Mouse (Mus musculus) forebrain, embryonic 15.5 days (tissue): ENCODE data around the gene Bsn. TPM values are rescaled to one million over a fixed set of nuclear protein-coding genes. Genes with fewer than 3 reads are reported as not detected.
A peak's percentile ranks its signal among the peaks of the same experiment; 100 is the strongest.

ENCODE experiments used
- ATAC-seq: fragments of 200-750 bp; cut with Nextera tagmentation; replicated peaks from 2 replicates; pipeline ENCODE4 v1.8.0; 2017; ENCODE audit warnings: mild to moderate bottlenecking, moderate TSS enrichment, moderate library complexity
- H3K27ac ChIP-seq: fragments of 300-500 bp; sonication (generic); replicated peaks from 2 replicates; pipeline ENCODE4 v1.5.1; 2015; ENCODE audit warnings: mild to moderate bottlenecking, inconsistent platforms
- H3K27me3 ChIP-seq: fragments of 300-500 bp; sonication (generic); 2 replicates; pipeline ENCODE4 v1.6.1; 2015; ENCODE audit warnings: inconsistent platforms
- H3K36me3 ChIP-seq: fragments of 300-500 bp; sonication (generic); 2 replicates; pipeline ENCODE4 v1.6.1; 2015; ENCODE audit warnings: mild to moderate bottlenecking, inconsistent platforms
- H3K4me1 ChIP-seq: fragments of 300-500 bp; sonication (generic); 2 replicates; pipeline ENCODE4 v1.6.1; 2015; ENCODE audit warnings: inconsistent platforms
- H3K4me2 ChIP-seq: fragments of 300-500 bp; sonication (generic); replicated peaks from 2 replicates; pipeline ENCODE4 v1.6.1; 2015; ENCODE audit warnings: mild to moderate bottlenecking, inconsistent platforms
- H3K4me3 ChIP-seq: fragments of 300-500 bp; sonication (generic); 2 replicates; pipeline ENCODE4 v1.5.1; 2015; ENCODE audit warnings: mild to moderate bottlenecking, inconsistent platforms
- H3K9ac ChIP-seq: fragments of 300-500 bp; sonication (generic); replicated peaks from 2 replicates; pipeline ENCODE4 v1.6.1; 2015; ENCODE audit warnings: mild to moderate bottlenecking, inconsistent platforms
- H3K9me3 ChIP-seq: fragments of 300-500 bp; sonication (generic); 2 replicates; pipeline ENCODE4 v1.6.1; 2016; ENCODE audit warnings: inconsistent platforms
- WGBS: fragments of 180-500 bp; shearing (Covaris S2); methylation state at CpG from one replicate; pipeline ENCODE4 v1.1.7; 2015; ENCODE audit warnings: mixed read lengths; 5-methylcytosine and 5-hydroxymethylcytosine counted together
- polyA plus RNA-seq: library from polyadenylated mRNA; unstranded; fragments of >200 nt; fragmentation: Nextera tagmentation; extraction: Ambion mirVana; gene quantifications from 2 replicates; pipeline ENCODE4 v1.2.1, GENCODE M21; 2015

The Bsn gene
- polyA plus RNA-seq, 1 experiment from 2014 or later = 7.3 TPM

DNA sequence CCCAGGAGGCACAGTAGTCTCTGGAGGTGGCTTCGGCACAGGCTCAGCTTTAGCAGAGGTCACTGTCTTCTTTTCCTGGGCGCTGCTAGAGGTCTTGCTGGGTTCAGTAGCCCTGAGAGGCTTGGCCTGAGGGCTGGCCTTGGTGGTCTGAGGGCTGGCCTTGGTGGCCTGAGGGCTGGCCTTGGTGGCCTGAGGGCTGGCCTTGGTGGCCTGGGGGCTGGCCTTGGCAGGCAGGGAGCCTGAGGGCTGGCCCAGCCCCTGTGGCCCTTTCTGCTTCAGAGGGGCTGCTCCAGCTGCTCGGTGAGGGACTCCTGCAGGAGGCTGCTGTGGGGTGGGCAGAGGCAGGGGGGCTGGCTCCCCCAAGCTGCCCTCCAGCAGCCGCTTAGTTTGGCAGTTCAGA lies 73.0 kb downstream of the Bsn start:
- H3K9me3 ChIP-seq = no peaks in the 10 kb centered on the region
- H3K4me3 ChIP-seq = no peak overlapping the region
- no peak overlapping the region for H3K4me2 ChIP-seq
- H3K9ac ChIP-seq = no peak overlapping the region
- 65% methylated on average over 4 of the region's 4 CpGs for WGBS
- ATAC-seq = no peak
- H3K36me3 ChIP-seq = peaks cover 42% of the 10 kb centered on the region
- H3K27ac ChIP-seq = no peak overlapping the region
- H3K27me3 ChIP-seq = no peaks in the 10 kb centered on the region
- no peaks in the 10 kb centered on the region for H3K4me1 ChIP-seq

DNA sequence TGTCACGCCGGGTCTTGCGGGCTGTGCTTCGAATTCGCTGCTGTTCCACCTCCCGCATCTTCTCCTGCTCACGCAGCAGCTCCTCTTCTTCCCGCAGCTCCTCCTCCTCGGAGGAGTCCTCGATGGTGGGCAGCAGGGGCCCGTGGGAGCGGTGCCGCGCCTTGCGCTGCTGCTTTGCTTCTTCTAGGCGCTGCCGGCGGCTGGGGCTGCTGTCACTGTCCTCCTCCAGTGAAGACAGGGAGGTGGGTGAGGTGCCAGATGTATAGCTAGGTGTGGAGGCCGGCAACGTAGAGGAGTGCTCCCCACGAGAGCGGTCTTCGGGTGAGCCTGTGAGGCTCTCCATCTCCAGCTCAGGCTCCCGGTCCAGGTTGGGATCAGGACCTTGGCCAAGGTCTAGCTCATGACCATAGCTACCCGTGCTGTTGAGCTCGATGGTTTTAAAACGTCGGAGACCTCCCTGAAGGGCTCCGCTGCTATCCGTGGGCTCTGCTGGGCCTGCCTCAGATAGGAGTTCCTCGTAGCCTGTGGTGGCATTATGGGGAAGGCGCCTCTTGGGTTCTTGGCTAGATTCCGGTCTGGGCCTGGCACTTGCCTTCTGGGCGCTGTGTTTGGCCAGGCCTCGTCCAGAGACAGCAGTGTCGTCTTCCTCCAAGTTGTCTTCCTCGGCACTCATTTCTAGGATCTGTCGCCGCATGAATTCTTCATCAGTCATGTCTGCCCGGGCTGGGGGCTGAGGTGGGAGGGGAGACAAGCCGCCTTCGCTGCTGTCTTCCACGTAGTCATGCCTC lies 74.7 kb downstream of the Bsn start:
- 80% methylated on average over 43 of the region's 43 CpGs for WGBS
- Histone ChIP-seq H3K4me3 (no peak overlapping the region), H3K9me3 (no peaks in the 10 kb centered on the region), H3K36me3 (peaks cover 47% of the 10 kb centered on the region), H3K4me1 (peaks cover 7% of the 10 kb centered on the region; the same call in 1 of the 2 replicates), H3K9ac (no peak overlapping the region), H3K27ac (no peak overlapping the region), H3K27me3 (no peaks in the 10 kb centered on the region), H3K4me2 (no peak overlapping the region)
- ATAC-seq = no peak

DNA sequence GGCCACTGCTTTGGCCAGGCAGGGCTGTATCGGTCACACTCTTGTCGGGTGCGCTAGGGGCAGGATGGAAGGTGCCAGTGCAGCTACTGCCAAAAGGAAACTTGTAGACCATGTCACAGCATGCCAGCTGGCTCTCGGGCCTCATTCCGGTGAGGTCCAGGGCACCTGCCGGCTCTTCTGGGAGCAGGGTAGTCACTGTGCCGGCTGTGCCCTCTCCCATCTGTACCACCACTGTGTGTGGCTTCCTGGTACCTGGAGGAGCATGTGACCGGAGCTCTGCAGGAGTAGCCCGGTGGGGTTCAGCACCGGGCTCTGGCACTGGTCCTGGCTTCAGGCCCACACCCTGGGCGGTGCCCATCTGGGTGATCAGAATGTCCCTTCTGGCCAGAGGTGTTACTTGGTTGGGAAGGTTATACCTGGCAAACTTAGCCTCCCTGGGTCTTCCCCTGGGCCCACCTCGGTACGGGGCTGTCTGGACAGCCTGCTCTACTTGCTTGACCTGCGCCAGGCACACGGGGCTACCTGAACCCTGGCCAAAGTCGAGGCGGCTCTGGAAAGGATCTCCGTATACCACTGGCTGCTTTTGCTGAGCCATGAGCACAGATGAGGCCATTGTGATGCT lies 77.4 kb downstream of the Bsn start:
- Histone ChIP-seq H3K36me3 (peaks cover 57% of the 10 kb centered on the region), H3K27ac (no peak overlapping the region), H3K4me1 (peaks cover 7% of the 10 kb centered on the region; the same call in 1 of the 2 replicates), H3K4me3 (no peak overlapping the region), H3K9ac (no peak overlapping the region), H3K27me3 (no peaks in the 10 kb centered on the region), H3K9me3 (no peaks in the 10 kb centered on the region), H3K4me2 (no peak overlapping the region)
- ATAC-seq = no peak
- 91% methylated on average over 18 of the region's 18 CpGs for WGBS

DNA sequence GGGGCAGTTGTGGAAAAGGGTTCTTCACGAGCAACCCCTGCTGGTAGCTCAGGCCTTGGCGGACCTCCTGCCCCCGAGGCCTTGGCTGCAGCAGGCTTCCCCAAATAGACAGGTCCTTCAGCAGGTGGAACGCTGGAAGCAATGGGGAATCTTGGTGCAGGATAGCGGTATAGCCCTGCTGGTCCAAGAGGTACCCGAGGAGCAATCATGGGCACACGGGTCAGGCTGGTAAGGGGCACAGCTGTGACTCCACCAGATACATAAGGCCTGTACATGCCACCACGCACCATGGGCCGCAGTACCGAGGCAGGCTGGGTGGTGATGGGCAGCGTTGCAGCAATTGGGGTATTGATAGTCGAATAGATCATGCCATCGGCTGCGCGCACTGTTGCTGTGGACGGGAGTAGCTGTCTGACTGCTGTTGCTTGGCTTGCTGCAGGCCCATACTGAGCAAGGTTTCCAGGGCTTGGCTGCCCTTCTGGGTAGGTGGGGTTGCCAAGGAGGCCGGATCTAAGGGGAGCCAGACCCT lies 78.5 kb downstream of the Bsn start:
- 78% methylated on average over 17 of the region's 17 CpGs for WGBS
- Histone ChIP-seq H3K9me3 (no peaks in the 10 kb centered on the region), H3K27me3 (no peaks in the 10 kb centered on the region), H3K27ac (no peak overlapping the region), H3K9ac (no peak overlapping the region), H3K4me3 (no peak overlapping the region), H3K4me2 (no peak overlapping the region), H3K4me1 (peaks cover 7% of the 10 kb centered on the region; the same call in 1 of the 2 replicates), H3K36me3 (peaks cover 54% of the 10 kb centered on the region)
- ATAC-seq = no peak

DNA sequence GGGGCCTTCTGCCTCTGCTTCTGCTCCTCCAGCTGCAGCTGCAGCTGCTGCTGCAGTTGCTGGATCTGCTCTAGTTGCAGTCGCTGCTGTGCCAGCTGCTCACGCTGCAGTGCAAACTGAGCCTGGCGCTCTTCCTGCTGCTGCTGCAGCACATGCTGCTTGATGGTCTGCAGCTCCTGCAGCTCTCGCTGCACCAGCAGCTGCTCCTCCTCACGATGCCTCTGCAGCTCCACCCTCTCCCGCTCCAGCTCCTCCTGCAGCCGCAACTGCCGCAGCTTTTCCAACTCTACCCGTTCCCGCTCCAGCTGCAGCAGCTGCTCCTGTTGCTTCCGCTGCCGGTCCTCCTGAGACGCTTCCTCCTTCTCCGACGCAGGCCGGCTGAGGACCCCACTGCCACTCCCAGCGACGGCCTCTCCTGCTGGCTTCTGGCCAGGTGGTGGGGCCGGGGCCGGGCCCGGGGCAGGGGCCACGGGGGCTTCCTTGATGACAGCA lies 79.0 kb downstream of the Bsn start:
- no peak for ATAC-seq
- WGBS = 16% methylated on average over 22 of the region's 22 CpGs
- no peak overlapping the region for H3K4me3 ChIP-seq
- H3K9me3 ChIP-seq = no peaks in the 10 kb centered on the region
- no peak overlapping the region for H3K27ac ChIP-seq
- H3K4me1 ChIP-seq = peaks cover 7% of the 10 kb centered on the region; the same call in 1 of the 2 replicates
- peak overlapping the region; percentile 8; the same call in 1 of the 2 replicates for H3K4me2 ChIP-seq
- no peaks in the 10 kb centered on the region for H3K27me3 ChIP-seq
- H3K9ac ChIP-seq = no peak overlapping the region
- peaks cover 55% of the 10 kb centered on the region for H3K36me3 ChIP-seq

DNA sequence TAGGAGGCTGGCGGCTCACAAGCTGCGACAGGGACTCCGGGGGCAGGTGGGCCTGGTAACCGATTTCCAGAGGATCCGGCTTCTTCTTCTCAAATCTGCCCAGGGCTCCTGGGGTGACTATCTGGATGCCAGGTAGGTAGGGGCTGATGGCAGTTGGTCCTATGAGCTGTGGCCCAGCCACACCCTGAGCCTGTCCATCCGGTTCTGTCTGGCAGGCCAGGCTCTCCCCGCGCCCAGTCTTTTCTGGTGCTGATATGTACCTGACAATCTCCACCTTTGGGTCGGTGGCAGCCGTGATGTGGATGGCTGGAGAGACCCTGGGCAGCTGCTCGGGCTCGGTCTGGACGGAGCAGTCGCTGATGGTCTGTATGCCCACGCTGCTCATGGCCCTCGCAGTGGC lies 80.0 kb downstream of the Bsn start:
- Histone ChIP-seq H3K9ac (no peak overlapping the region), H3K27me3 (no peaks in the 10 kb centered on the region), H3K27ac (no peak overlapping the region), H3K4me1 (peaks cover 7% of the 10 kb centered on the region; the same call in 1 of the 2 replicates), H3K4me2 (no peak overlapping the region), H3K36me3 (peaks cover 47% of the 10 kb centered on the region), H3K4me3 (no peak overlapping the region), H3K9me3 (no peaks in the 10 kb centered on the region)
- WGBS = 85% methylated on average over 16 of the region's 16 CpGs
- no peak for ATAC-seq

DNA sequence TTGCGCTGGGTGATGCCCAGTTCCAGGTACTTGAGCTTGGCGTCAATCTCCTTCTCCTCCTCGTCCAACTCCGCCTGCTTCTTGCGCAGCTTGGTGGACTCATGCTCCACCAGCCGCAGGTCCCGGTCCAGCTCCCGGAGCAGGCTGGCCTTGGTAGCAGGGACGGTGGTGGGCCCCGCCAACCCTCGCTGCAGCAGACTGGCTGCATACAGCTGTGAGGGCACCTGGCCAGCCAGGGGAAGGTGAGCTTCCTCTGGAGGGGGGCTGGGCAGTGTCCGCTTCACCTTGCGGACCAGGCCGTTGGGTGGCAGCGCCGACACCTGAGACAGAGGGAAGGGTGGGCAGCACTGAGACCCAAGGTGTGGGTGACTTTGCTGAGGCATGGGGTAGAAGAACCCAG lies 82.3 kb downstream of the Bsn start:
- WGBS = 94% methylated on average over 16 of the region's 16 CpGs
- Histone ChIP-seq H3K36me3 (peaks cover 33% of the 10 kb centered on the region), H3K4me3 (no peak overlapping the region), H3K9me3 (no peaks in the 10 kb centered on the region), H3K4me1 (peaks cover 7% of the 10 kb centered on the region), H3K27ac (no peak overlapping the region), H3K4me2 (no peak overlapping the region), H3K27me3 (no peaks in the 10 kb centered on the region), H3K9ac (no peak overlapping the region)
- no peak for ATAC-seq

DNA sequence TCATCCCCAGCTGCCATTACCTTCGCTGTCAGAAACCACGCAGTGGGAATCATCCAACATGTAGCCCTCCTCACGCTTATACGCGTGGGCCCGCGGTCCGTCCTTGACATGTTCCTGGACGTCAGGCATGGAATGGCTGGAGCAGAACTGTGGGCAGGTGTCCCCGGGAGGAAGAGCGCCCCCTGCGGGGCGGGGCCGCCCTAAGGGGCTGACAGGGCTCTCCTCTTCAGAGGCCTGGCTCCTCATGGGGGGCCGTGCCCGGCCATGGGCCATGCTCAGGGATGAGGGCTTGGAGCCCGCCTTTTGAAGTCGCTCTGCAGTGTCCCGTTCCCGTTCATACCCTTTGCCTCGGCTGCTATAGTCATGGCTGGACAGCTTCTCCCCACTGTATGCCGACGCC lies 84.1 kb downstream of the Bsn start:
- Histone ChIP-seq H3K9me3 (no peaks in the 10 kb centered on the region), H3K36me3 (peaks cover 32% of the 10 kb centered on the region; the same call in 1 of the 2 replicates), H3K4me2 (no peak overlapping the region), H3K4me1 (peaks cover 4% of the 10 kb centered on the region), H3K4me3 (no peak overlapping the region), H3K27me3 (no peaks in the 10 kb centered on the region), H3K9ac (no peak overlapping the region), H3K27ac (no peak overlapping the region)
- ATAC-seq = no peak; the same call in 1 of the 2 replicates
- 92% methylated on average over 23 of the region's 23 CpGs for WGBS

DNA sequence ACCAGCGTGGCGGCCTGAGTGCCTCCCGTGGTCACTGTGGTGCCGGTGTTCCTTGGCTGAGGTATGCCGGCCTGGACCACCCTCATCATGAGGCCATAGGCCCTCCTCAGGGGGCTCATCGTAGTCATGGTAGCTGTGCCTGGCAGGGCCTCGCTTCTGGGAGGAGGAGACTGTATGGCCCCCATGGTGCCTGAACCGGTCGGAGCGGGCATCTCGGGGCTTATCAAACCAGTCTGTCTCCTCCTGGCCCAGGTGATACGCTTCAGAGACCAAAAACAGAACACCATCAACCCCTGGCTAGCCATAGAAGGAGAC lies 84.7 kb downstream of the Bsn start:
- Histone ChIP-seq H3K27ac (no peak overlapping the region), H3K9ac (no peak overlapping the region)
- WGBS = 68% methylated on average over 12 of the region's 12 CpGs

DNA sequence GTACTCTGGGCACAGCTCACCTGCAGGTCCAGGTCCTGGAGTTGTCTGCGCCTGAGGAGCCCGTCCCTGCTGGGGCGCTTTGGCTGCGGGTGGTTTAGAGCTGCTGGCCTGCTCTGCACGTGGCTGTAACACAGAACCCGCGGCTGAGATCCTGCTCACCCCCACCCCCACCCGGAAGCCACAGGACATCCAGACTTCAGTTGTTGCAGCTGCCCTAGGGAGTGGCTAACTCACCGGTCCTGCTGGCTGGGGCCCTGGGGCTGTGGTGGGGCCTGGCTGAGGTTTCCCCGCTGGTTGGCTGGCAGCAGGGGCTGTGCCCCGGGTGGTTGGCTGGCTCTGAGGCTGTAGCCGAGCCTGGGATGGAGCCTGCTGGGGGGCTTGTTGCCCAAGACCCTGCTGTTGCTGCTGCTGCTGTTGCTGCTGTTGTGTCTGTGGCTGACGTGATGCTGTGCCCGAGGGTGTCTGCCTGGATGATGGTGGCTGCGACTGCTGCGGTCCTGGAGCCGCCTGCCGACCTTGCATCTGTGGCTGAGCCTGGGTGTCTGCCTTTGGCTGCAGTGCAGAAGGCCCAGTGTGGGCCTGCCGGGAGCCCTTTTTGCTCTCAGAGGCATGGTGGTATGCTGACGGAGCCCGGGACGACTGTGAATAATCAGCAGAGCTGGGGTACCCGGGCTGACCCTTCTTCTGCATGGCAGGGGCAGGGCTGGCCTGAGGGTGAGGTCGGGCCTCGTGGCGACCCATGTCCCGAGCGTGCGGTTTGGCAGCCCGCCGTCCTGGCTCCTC lies 85.2 kb downstream of the Bsn start:
- no peak overlapping the region for H3K9ac ChIP-seq
- no peak overlapping the region for H3K27ac ChIP-seq
- H3K4me1 ChIP-seq = no peaks in the 10 kb centered on the region; the same call in 1 of the 2 replicates
- no peak overlapping the region for H3K4me3 ChIP-seq
- no peaks in the 10 kb centered on the region for H3K27me3 ChIP-seq
- 34% methylated on average over 31 of the region's 31 CpGs for WGBS
- H3K36me3 ChIP-seq = peaks cover 33% of the 10 kb centered on the region; the same call in 1 of the 2 replicates
- 0 out of 2 replicates have a peak, but pooled peaks have one; percentile 12 for ATAC-seq
- H3K9me3 ChIP-seq = no peaks in the 10 kb centered on the region
- no peak overlapping the region for H3K4me2 ChIP-seq

More for the DNA sequence above, 84.7 kb downstream of the Bsn start:
- no peak overlapping the region for H3K4me3 ChIP-seq
- no peaks in the 10 kb centered on the region for H3K27me3 ChIP-seq
- H3K4me2 ChIP-seq = no peak overlapping the region
- no peak for ATAC-seq
- H3K36me3 ChIP-seq = peaks cover 36% of the 10 kb centered on the region; the same call in 1 of the 2 replicates
- H3K4me1 ChIP-seq = no peaks in the 10 kb centered on the region; the same call in 1 of the 2 replicates
- H3K9me3 ChIP-seq = no peaks in the 10 kb centered on the region

DNA sequence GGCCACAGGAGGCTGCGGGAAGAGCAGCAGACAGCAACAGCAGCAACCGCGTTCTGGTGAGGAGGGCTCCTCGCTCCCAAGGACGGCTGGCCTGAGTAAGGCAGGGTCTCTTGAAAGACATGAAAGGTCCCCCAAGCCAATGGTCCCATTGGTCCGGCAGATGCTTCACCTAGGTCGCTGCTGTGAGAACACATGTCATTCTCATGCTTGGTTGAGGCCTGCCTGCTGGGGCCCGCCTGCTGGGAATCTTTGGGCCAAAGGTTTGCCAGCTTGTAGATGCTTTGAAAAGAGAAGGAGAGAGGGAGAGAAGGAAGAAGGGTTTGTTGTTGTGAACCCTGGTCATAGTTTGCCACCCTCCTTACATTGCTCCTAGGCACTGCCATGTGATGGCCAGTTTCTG lies 90.6 kb downstream of the Bsn start:
- no peak for ATAC-seq
- H3K4me2 ChIP-seq = no peak overlapping the region
- H3K9me3 ChIP-seq = no peaks in the 10 kb centered on the region
- H3K27ac ChIP-seq = no peak overlapping the region
- no peaks in the 10 kb centered on the region for H3K27me3 ChIP-seq
- H3K4me3 ChIP-seq = no peak overlapping the region
- H3K36me3 ChIP-seq = peaks cover 25% of the 10 kb centered on the region; the same call in 1 of the 2 replicates
- no peak overlapping the region for H3K9ac ChIP-seq
- WGBS = 85% methylated on average over 8 of the region's 8 CpGs
- H3K4me1 ChIP-seq = peaks cover 7% of the 10 kb centered on the region
